Mouse (Mus musculus) heart, postnatal 0 days (tissue): ENCODE data around the gene Trim75. TPM values are rescaled to one million over a fixed set of nuclear protein-coding genes. Genes with fewer than 3 reads are reported as not detected.

Experiments used
- ATAC-seq: fragments of 200-750 bp; cut with Nextera tagmentation; 2 replicates; pipeline ENCODE4 v1.8.0; 2017; ENCODE audit warnings: low read depth, moderate number of reproducible peaks, moderate library complexity; ENCODE audit not compliant: insufficient read depth
- DNase-seq: peaks from one replicate; pipeline ENCODE4 v3.0.0-alpha.2; 2016; ENCODE audit warnings: low spot score
- H3K27ac ChIP-seq: fragments of 300-500 bp; sonication (generic); 2 replicates; pipeline ENCODE4 v1.5.1; 2014; ENCODE audit warnings: low read depth, mild to moderate bottlenecking
- H3K27me3 ChIP-seq: fragments of 300-500 bp; sonication (generic); 2 replicates; pipeline ENCODE4 v1.6.1; 2014; ENCODE audit warnings: low read length, mixed read lengths; ENCODE audit not compliant: control insufficient read depth, insufficient read depth
- H3K36me3 ChIP-seq: fragments of 300-500 bp; sonication (generic); replicated peaks from 2 replicates; pipeline ENCODE4 v1.6.1; 2014; ENCODE audit warnings: low read length, mixed read lengths; ENCODE audit not compliant: control insufficient read depth, insufficient read depth
- H3K4me1 ChIP-seq: fragments of 300-500 bp; sonication (generic); 2 replicates; pipeline ENCODE4 v1.6.1; 2014; ENCODE audit warnings: antibody characterized with exemption; ENCODE audit not compliant: control insufficient read depth, insufficient read depth
- H3K4me2 ChIP-seq: fragments of 300-500 bp; sonication (generic); 2 replicates; pipeline ENCODE4 v1.6.1; 2014; ENCODE audit warnings: low read depth, mild to moderate bottlenecking, low read length, moderate library complexity
- H3K4me3 ChIP-seq: fragments of 300-500 bp; sonication (generic); 2 replicates; pipeline ENCODE4 v1.5.1; 2014; ENCODE audit warnings: low read depth, low read length
- H3K9ac ChIP-seq: fragments of 300-500 bp; sonication (generic); replicated peaks from 2 replicates; pipeline ENCODE4 v1.6.1; 2014; ENCODE audit warnings: low read depth, low read length, mixed read lengths
- H3K9me3 ChIP-seq: fragments of 300-500 bp; sonication (generic); replicated peaks from 2 replicates; pipeline ENCODE4 v1.6.1; 2016; ENCODE audit warnings: low read length; ENCODE audit not compliant: control insufficient read depth
- CTCF ChIP-seq: IDR thresholded peaks from 2 replicates; pipeline ENCODE4 v1.5.1; 2016; ENCODE audit warnings: antibody characterized with exemption, control low read depth, low read depth
- EP300 ChIP-seq: IDR thresholded peaks from 2 replicates; pipeline ENCODE4 v1.6.1; 2016; ENCODE audit warnings: antibody characterized with exemption, low read depth
- WGBS: fragments of 180-500 bp; shearing (Covaris S2); extraction: QIAGEN DNeasy Blood & Tissue Kit; methylation state at CpG from one replicate; pipeline ENCODE4 v1.1.7; 2014; 5-methylcytosine and 5-hydroxymethylcytosine counted together
- polyA plus RNA-seq: library from polyadenylated mRNA; unstranded; fragments of >200 nt; fragmentation: Nextera tagmentation; extraction: Ambion mirVana; gene quantifications from 2 replicates; pipeline ENCODE4 v1.2.1, GENCODE M21; 2015
- total RNA-seq: library from RNA; depleted of rRNA; stranded (reverse); fragments of >200 nt; gene quantifications from 2 replicates; pipeline ENCODE4 v1.2.3, GENCODE M21; 2014; ENCODE audit warnings: low replicate concordance

Gene Trim75
- total and polyA plus RNA-seq, 2 experiments from 2014 or later, result not detected

- H3K36me3 ChIP-seq, result no peaks in the 10 kb centered on the region
- H3K27ac ChIP-seq, result no peak overlapping the region
- TF ChIP-seq CTCF (no peak), EP300 (no peak)
- H3K4me2 ChIP-seq, result no peak overlapping the region
- WGBS, result 77% methylated on average over 4 of the region's 4 CpGs
- no peaks in the 10 kb centered on the region for H3K27me3 ChIP-seq
- no peak for DNase-seq
- no peak overlapping the region for H3K9ac ChIP-seq
- no peaks in the 10 kb centered on the region for H3K9me3 ChIP-seq
- H3K4me3 ChIP-seq, result no peak overlapping the region
- H3K4me1 ChIP-seq, result no peaks in the 10 kb centered on the region
- no peak for ATAC-seq
These were observed 11.3 kb upstream of the Trim75 start for GRCm38 (mm10) chr8:64998806-64999365.

- no peak overlapping the region for H3K4me2 ChIP-seq
- no peaks in the 10 kb centered on the region for H3K4me1 ChIP-seq
- no peaks in the 10 kb centered on the region for H3K27me3 ChIP-seq
These were observed 4.3 kb downstream of the Trim75 start for GRCm38 (mm10) chr8:64983150-64983897.

GRCm38 (mm10) chr8:64962836-64963235 is 24.8 kb downstream of the Trim75 start:
- DNase-seq (peak; percentile 25), ATAC-seq (no peak)
- Histone ChIP-seq H3K9ac (no peak overlapping the region), H3K27me3 (no peaks in the 10 kb centered on the region), H3K4me1 (no peaks in the 10 kb centered on the region), H3K4me3 (no peak overlapping the region), H3K36me3 (peaks cover 38% of the 10 kb centered on the region), H3K4me2 (no peak overlapping the region), H3K9me3 (no peaks in the 10 kb centered on the region), H3K27ac (no peak overlapping the region)
- TF ChIP-seq EP300 (no peak), CTCF (peak; percentile 31)

More at GRCm38 (mm10) chr8:64983150-64983897, 4.3 kb downstream of the Trim75 start:
- ATAC-seq (no peak), DNase-seq (no peak)
- H3K9ac ChIP-seq, result no peak overlapping the region
- no peak for TF ChIP-seq EP300
- TF ChIP-seq CTCF, result no peak
- no peaks in the 10 kb centered on the region for H3K36me3 ChIP-seq
- H3K9me3 ChIP-seq, result no peaks in the 10 kb centered on the region
- H3K4me3 ChIP-seq, result no peak overlapping the region
- no peak overlapping the region for H3K27ac ChIP-seq
- WGBS, result 64% methylated on average over 20 of the region's 20 CpGs

GRCm38 (mm10) chr8:64959025-64959424 is 28.6 kb downstream of the Trim75 start:
- Histone ChIP-seq H3K27me3 (no peaks in the 10 kb centered on the region), H3K9ac (no peak overlapping the region), H3K4me1 (no peaks in the 10 kb centered on the region), H3K36me3 (peaks cover 33% of the 10 kb centered on the region), H3K4me3 (no peak overlapping the region), H3K27ac (no peak overlapping the region), H3K9me3 (no peaks in the 10 kb centered on the region), H3K4me2 (no peak overlapping the region)
- TF ChIP-seq EP300 (no peak), CTCF (no peak)
- WGBS, result 88% methylated on average over 9 of the region's 9 CpGs
- no peak for ATAC-seq
- DNase-seq, result no peak

GRCm38 (mm10) chr8:64952101-64952500 is 35.5 kb downstream of the Trim75 start:
- Histone ChIP-seq H3K4me2 (no peak overlapping the region), H3K36me3 (no peaks in the 10 kb centered on the region), H3K4me3 (no peak overlapping the region), H3K9ac (no peak overlapping the region), H3K9me3 (no peaks in the 10 kb centered on the region), H3K4me1 (no peaks in the 10 kb centered on the region), H3K27ac (no peak overlapping the region), H3K27me3 (no peaks in the 10 kb centered on the region)
- no peak for TF ChIP-seq CTCF
- no peak for TF ChIP-seq EP300
- ATAC-seq (no peak), DNase-seq (no peak)
- 90% methylated on average over 6 of the region's 6 CpGs for WGBS
